In genomic region chr9:34957691-34958090, GRCm38 (mm10) we compare ENCODE assay signal across 13 mouse cellular contexts.
DNase-seq lines count a peak whose midpoint lies in the region; ATAC-seq lines count a peak whose summit lies in the region.
"Had no signal": no experiment of that assay in that cellular context is flagged by ENCODE, and none has a peak within 500 bp of the region (broad histone marks: within the 10 kb centered on the region; RNA-seq: fewer than 3 reads in every experiment).

No protein-coding gene starts in this region.

- WGBS in heart, embryonic 12.5 days, result 76% methylated on average over 6 of the region's 6 CpGs
- 84% methylated on average over 6 of the region's 6 CpGs for WGBS in hindbrain, embryonic 10.5 days

- H3K9ac ChIP-seq in heart, embryonic 12.5 days, result no peak overlapping the region
- H3K9ac ChIP-seq: embryonic facial prominence, embryonic 15.5 days; hindbrain, embryonic 13.5 days had no signal

- no peak overlapping the region for H3K4me2 ChIP-seq in heart, embryonic 12.5 days
- H3K4me2 ChIP-seq: embryonic facial prominence, embryonic 15.5 days; hindbrain, embryonic 13.5 days had no signal

- H3K4me1 ChIP-seq in heart, embryonic 12.5 days (replicated peaks), result peaks cover 13% of the 10 kb centered on the region
- peaks cover 14% of the 10 kb centered on the region for H3K4me1 ChIP-seq in hindbrain, embryonic 10.5 days (replicated peaks)
- H3K4me1 ChIP-seq: megakaryocyte, embryonic 14.5 days had no signal

- 0 out of 2 replicates have a peak, but pooled peaks cover 5% of the 10 kb centered on the region for H3K27me3 ChIP-seq in heart, embryonic 12.5 days (replicated peaks)
- H3K27me3 ChIP-seq in hindbrain, embryonic 10.5 days (ENCODE audit: insufficient read depth, poor library complexity, severe bottlenecking), result 0 out of 2 replicates have a peak, but pooled peaks cover 5% of the 10 kb centered on the region
- H3K27me3 ChIP-seq: embryonic facial prominence, embryonic 15.5 days; hindbrain, embryonic 13.5 days had no signal

- no peak overlapping the region for H3K4me3 ChIP-seq in heart, embryonic 12.5 days
- H3K4me3 ChIP-seq in hindbrain, embryonic 10.5 days, result no peak overlapping the region
- H3K4me3 ChIP-seq: embryonic facial prominence, embryonic 15.5 days; hindbrain, embryonic 13.5 days; limb, embryonic 10.5 days; megakaryocyte, embryonic 14.5 days had no signal

- H3K27ac ChIP-seq in heart, embryonic 12.5 days (ENCODE audit: poor library complexity, severe bottlenecking), result no peak overlapping the region
- no peak overlapping the region for H3K27ac ChIP-seq in hindbrain, embryonic 10.5 days
- H3K27ac ChIP-seq: embryonic facial prominence, embryonic 15.5 days; hindbrain, embryonic 13.5 days; limb, embryonic 10.5 days had no signal

- H3K9me3 ChIP-seq in heart, embryonic 12.5 days (replicated peaks), result no peaks in the 10 kb centered on the region
- H3K9me3 ChIP-seq in hindbrain, embryonic 10.5 days, result no peaks in the 10 kb centered on the region
- H3K9me3 ChIP-seq: embryonic facial prominence, embryonic 15.5 days; hindbrain, embryonic 13.5 days; limb, embryonic 10.5 days; megakaryocyte, embryonic 14.5 days had no signal

- ATAC-seq in heart, embryonic 12.5 days (ENCODE audit: insufficient number of reproducible peaks, low FRiP score), result no peak
- no peak for ATAC-seq in megakaryocyte progenitor cell, adult 5-6 weeks (replicated peaks; ENCODE audit: poor library complexity)
- ATAC-seq: activated CD4-positive, CD25-positive, alpha-beta regulatory T cell, adult 4 months had no signal

- peak; percentile 87 for DNase-seq in heart, adult 11 months
- DNase-seq in NIH3T3 (ENCODE audit: low read depth), result peak; percentile 38
- DNase-seq in cerebellum, postnatal 36 days, result peak; percentile 44 to 58
- peak; percentile 36 to 49 for DNase-seq in right cerebral cortex, adult 2 months (ENCODE audit: low spot score in 2 of 2)
- DNase-seq in hindbrain, embryonic 10.5 days (ENCODE audit: low spot score), result no peak
- DNase-seq: gastrocnemius, postnatal 14 days had no signal

- no peaks in the 10 kb centered on the region for H3K36me3 ChIP-seq in heart, embryonic 12.5 days
- no peaks in the 10 kb centered on the region for H3K36me3 ChIP-seq in hindbrain, embryonic 10.5 days
- H3K36me3 ChIP-seq: embryonic facial prominence, embryonic 15.5 days; hindbrain, embryonic 13.5 days; limb, embryonic 10.5 days had no signal
